Mouse (Mus musculus) ES-Bruce4 (cell line): Measurements from ENCODE around the gene Krtap5-4.

Experiments
- CTCF ChIP-seq: IDR thresholded peaks from one replicate; pipeline ENCODE4 v1.8.1; 2011; ENCODE audit warnings: low read depth, low read length
- POLR2A ChIP-seq: IDR thresholded peaks from one replicate; pipeline ENCODE4 v1.8.1; 2011; ENCODE audit warnings: low read length; ENCODE audit not compliant: insufficient read depth

- TF ChIP-seq CTCF (no peak), POLR2A (no peak)
These were observed 50.5 kb downstream of the Krtap5-4 start for GRCm38 (mm10) chr7:142353854-142354253.
